Mouse (Mus musculus): Measurements from ENCODE around the gene Krtap3-1. TPM values are rescaled to one million over a fixed set of nuclear protein-coding genes. Genes with fewer than 3 reads are reported as not detected.

The Krtap3-1 gene
- polyA plus RNA-seq (2015; fragmentation: Nextera tagmentation; extraction: Ambion mirVana) = not detected in 2 replicates

DNA sequence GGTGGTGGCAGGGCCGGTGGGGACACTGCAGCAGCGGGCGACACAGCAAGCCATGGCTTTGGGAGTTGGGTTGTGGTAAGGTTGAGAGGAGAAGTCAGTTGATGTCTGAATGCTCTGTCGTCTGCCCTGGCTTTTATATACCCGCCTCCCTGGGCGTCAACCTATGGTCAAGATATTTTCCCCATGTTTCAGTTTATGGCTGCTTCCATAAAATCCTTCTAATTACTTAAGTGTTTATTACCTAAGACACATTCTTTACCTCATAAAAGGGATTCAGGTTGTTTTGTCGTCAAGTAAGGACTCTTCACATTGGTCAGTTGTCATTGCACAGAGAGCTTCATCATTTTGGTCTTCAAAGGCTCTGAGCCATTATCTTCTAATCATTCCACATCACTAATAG lies at the start of gene Krtap3-1:
TSS of gene Krtap3-1 (minus strand) at position 101 of the 400 bp plus-strand sequence.

DNA sequence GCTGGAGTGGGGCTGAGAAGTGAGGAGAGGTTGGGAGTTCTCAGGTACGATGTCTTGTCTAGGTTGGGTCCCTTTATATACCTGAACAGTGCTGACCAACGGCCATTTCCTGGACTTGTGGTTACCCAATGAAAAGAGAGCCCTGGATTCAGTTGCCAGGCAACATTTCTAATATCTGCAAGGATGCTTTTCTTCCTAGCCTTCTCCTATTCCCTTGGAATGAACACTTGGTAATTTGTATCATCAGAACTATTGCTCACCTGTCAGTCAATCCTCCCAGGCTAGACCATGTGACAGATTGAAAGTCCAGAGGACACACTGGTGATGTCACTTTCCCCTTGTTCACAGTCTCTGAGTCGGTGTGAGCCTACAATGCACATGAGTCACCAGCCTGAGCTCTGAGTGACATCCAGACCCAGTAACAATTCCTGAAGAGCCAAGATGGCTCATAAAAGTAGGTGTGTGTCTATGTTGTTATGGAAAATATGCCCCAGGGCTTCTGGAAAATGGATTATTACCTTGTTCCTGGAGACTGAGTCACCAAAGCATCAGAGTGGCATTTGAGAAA lies 48.5 kb upstream of the Krtap3-1 start, which contains the start of gene Krtap2-4:
TSS of gene Krtap2-4 (minus strand) at position 51 of the 568 bp plus-strand sequence.

DNA sequence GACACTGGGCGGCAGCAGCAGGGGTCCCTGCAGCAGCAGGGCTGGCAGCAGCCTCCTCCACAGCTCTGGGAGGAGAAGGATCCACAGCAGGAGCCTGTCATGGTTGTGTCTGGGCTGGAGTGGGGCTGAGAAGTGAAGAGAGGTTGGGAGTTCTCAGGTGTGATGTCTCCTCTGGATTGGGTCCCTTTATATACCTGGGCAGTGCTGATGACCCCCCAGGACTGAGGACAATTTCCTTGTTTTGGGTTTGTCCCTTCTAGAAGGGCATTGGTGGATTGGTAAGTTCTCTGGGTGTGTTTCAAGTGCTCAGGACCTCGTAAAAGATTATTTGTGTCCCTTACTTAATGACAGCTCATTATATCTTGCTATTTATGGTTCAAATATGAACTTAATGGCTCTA lies 43.7 kb upstream of the Krtap3-1 start, which contains the start of gene Gm11937:
TSS of gene Gm11937 (minus strand) at position 101 of the 400 bp plus-strand sequence.

DNA sequence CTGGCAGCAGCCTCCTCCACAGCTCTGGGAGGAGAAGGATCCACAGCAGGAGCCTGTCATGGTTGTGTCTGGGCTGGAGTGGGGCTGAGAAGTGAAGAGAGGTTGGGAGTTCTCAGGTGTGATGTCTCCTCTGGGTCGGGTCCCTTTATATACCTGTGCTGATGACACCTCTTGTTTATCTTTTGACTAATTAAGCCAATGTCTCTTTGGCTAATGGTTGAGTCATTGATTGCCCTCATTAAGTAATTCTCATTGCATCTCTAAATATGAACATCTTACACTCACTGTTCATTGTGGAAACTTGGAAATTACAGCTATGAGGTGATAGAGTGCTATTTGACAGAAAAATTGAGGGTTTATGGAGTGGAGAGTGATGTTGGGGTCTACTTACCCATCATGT lies 36.8 kb upstream of the Krtap3-1 start, which contains the start of gene Gm11938:
TSS of gene Gm11938 (minus strand) at position 101 of the 400 bp plus-strand sequence.

DNA sequence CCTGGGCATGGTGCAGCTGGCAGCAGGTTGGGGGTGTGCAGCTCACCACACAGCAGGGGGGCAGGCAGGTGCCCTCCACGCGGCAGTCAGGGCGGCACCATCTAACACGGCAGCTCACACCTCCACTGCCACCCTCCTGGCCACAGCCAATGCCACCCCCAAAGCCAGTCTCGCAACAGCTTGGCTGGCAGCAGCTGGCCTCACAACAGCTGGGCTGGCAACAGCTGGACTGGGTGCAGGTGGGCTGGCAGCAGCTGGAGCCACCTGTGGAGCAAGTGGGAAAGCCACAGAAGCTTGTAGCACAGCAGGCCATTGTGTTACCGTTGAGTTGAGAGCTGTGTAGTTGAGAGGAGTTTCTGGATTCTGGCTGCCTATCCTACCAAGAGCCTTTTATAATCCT lies 31.3 kb upstream of the Krtap3-1 start, which contains the start of gene Krtap9-3:
TSS of gene Krtap9-3 (minus strand) at position 364 of the 400 bp plus-strand sequence.

DNA sequence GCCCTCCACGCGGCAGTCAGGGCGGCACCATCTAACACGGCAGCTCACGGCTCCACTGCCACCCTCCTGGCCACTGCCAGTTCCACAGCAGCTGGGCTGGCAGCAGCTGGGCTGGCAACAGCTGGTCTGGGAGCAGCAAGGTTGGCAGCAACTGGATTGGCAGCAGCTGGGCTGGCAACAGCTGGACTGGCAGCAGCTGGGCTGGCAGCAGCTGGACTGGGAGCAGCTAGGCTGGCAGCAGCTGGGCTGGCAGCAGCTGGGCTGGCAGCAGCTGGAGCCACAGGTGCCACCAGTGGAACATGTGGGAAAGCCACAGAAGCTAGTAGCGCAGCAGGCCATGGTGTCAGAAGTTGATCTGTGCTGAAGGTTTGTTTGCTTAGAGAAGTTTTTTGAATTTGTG lies 24.6 kb upstream of the Krtap3-1 start, which contains the start of gene Krtap1-3:
TSS of gene Krtap1-3 (minus strand) at position 359 of the 400 bp plus-strand sequence.

DNA sequence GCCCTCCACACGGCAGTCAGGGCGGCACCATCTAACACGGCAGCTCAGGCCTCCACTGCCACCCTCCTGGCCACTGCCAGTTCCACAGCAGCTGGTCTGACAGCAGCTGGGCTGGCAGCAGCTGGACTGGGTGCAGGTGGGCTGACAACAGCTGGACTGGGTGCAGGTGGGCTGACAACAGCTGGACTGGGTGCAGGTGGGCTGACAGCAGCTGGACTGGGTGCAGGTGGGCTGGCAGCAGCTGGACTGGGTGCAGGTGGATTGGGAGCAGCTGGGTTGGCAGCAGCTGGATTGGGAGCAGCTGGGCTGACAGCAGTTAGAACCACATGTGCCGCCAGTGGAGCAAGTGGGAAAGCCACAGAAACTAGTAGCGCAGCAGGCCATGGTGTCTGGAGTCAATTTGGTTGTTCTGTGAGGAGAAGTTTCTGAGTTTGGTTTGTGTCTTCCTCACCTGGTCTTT lies 16.8 kb upstream of the Krtap3-1 start, which contains the start of gene Krtap1-4:
TSS of gene Krtap1-4 (minus strand) at position 410 of the 460 bp plus-strand sequence.

DNA sequence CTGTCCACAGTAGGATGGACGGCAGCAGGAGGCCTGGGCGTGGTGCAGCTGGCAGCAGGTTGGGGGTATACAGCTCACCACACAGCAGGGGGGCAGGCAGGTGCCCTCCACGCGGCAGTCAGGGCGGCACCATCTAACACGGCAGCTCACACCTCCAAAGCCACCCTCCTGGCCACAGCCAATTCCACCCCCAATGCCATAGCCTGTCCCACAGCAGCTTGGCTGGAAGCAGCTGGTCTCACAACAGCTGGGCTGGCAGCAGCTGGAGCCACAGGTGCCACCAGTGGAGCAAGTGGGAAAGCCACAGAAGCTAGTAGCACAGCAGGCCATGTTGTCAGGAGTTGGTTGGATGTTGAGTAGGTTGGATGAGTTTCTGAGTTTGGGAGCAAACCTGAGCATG lies 14.2 kb upstream of the Krtap3-1 start, which contains the start of gene Krtap1-5:
TSS of gene Krtap1-5 (minus strand) at position 381 of the 400 bp plus-strand sequence.

DNA sequence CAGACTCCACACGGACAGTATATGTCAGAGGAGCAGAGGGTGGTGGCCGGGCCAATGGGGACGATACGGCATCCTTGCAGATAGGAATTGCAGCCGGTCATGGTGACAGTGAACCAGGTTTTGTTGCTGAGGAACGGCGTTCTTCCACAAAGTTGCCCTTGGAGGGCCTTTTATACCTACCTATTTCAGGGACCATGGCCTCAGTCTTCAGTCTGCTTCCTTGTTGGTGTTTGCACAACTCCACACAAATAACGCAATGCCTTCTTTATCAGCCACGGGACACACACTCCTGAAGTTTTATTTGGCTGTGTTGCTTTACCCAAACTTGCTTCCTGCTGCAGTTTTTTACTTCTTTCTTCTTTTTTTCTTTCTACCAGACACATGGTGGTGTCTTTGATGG lies 7.1 kb downstream of the Krtap3-1 start, which contains the start of gene Gm11939:
TSS of gene Gm11939 (minus strand) at position 101 of the 400 bp plus-strand sequence.

DNA sequence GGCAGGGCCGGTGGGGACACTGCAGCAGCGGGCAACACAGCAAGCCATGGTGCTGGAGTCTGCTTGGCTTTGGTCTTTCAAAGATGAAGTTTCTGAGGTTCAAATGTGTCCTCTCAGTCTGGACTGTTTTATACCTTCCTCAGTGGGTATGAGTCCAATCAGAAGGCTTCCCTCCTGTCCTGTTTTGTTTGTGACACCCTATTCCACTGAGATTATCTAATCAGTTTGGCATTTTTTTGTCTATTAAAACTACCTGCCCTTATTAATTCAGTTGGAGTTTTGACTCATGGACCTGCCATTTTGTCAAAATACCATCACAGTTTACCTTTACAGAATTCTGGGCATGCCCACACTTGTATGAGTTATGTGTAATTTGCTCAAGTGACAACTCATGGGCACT lies 9.7 kb downstream of the Krtap3-1 start, which contains the start of gene Krtap3-2:
TSS of gene Krtap3-2 (minus strand) at position 101 of the 400 bp plus-strand sequence.

DNA sequence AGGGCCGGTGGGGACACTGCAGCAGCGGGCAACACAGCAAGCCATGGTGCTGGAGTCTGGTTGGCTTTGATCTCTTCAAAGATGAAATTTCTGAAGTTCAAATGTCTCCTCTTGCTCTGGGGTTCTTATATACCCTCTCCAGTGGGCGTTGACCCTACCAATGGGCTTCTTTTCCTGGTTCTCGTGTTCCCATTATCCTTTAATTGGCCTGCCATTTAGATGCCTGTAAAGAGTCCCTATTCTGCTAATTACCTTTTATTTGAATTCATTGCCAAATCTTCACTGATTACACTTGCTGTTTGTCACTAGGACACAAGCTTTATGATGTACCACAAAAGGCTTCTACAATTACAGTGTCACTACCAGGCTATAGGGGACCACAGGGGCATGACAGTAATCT lies 15.7 kb downstream of the Krtap3-1 start, which contains the start of gene Krtap3-3:
TSS of gene Krtap3-3 (minus strand) at position 101 of the 400 bp plus-strand sequence.

DNA sequence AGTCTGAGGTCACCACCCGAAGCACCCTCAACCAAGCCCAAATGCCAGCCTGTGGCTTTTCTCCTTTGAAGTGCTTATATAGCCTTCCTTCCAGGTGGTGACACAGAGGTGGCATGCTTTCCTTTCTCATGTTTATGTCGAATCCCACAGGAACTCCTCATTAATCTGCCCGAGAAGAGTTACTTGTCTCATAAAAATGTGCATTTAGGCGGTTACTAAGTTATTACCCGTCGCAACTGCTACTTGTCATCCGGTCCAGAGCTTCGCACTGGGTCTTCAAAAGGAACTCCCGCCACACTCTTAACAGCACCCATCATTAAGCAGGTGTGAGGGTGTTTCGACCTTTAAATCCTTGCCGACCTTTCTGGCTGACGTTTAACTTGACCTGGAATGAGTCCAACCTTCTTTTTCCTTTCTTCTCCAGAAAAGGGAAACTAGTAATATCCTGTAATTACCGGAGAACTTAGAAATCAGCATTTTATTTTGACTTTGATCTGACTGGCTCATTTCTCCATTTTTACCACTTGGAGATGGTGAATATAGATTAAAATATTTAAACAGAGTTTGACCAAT lies 45.1 kb downstream of the Krtap3-1 start, which contains the start of gene Krt39:
TSS of gene Krt39 (minus strand) at position 51 of the 573 bp plus-strand sequence.

Other genes with a start within 250 kb of the Krtap3-1 start
- gene Krt25, start 243.7 kb downstream of the Krtap3-1 start, polyA plus RNA-seq (2015; fragmentation: Nextera tagmentation; extraction: Ambion mirVana) = 0.12 TPM in 1 of 2 replicates, not detected in the other
- gene Krt26, start 228.7 kb downstream of the Krtap3-1 start, polyA plus RNA-seq (2015; fragmentation: Nextera tagmentation; extraction: Ambion mirVana) = not detected in 2 replicates
- not detected in 2 replicates for gene Krt27, start 215.5 kb downstream of the Krtap3-1 start, polyA plus RNA-seq (2015; fragmentation: Nextera tagmentation; extraction: Ambion mirVana)
- gene Krt28, start 191.7 kb downstream of the Krtap3-1 start, polyA plus RNA-seq (2015; fragmentation: Nextera tagmentation; extraction: Ambion mirVana) = 0.10 TPM in 1 of 2 replicates, not detected in the other
- 13.5 and 14.5 TPM in 2 replicates for gene Krt10, start 177.3 kb downstream of the Krtap3-1 start, polyA plus RNA-seq (2015; fragmentation: Nextera tagmentation; extraction: Ambion mirVana)
- not detected in 2 replicates for gene Krt12, start 144.4 kb downstream of the Krtap3-1 start, polyA plus RNA-seq (2015; fragmentation: Nextera tagmentation; extraction: Ambion mirVana)
- gene Krt20, start 128.5 kb downstream of the Krtap3-1 start, polyA plus RNA-seq (2015; fragmentation: Nextera tagmentation; extraction: Ambion mirVana) = 71.7 and 82.2 TPM in 2 replicates
- 2.6 and 3.4 TPM in 2 replicates for gene Krt23, start 73.5 kb downstream of the Krtap3-1 start, polyA plus RNA-seq (2015; fragmentation: Nextera tagmentation; extraction: Ambion mirVana)
- not detected in 2 replicates for gene Krt39, start 45.3 kb downstream of the Krtap3-1 start, polyA plus RNA-seq (2015; fragmentation: Nextera tagmentation; extraction: Ambion mirVana)
- not detected in 2 replicates for gene Krt40, start 23.5 kb downstream of the Krtap3-1 start, polyA plus RNA-seq (2015; fragmentation: Nextera tagmentation; extraction: Ambion mirVana)
- gene Krtap3-3, start 15.8 kb downstream of the Krtap3-1 start, polyA plus RNA-seq (2015; fragmentation: Nextera tagmentation; extraction: Ambion mirVana) = not detected in 2 replicates
- not detected in 2 replicates for gene Krtap3-2, start 9.8 kb downstream of the Krtap3-1 start, polyA plus RNA-seq (2015; fragmentation: Nextera tagmentation; extraction: Ambion mirVana)
- not detected in 2 replicates for gene Gm11939, start 7.2 kb downstream of the Krtap3-1 start, polyA plus RNA-seq (2015; fragmentation: Nextera tagmentation; extraction: Ambion mirVana)
- gene Krtap1-5, start 14.4 kb upstream of the Krtap3-1 start, polyA plus RNA-seq (2015; fragmentation: Nextera tagmentation; extraction: Ambion mirVana) = 0.12 TPM in 1 of 2 replicates, not detected in the other
- gene Krtap1-4, start 17.0 kb upstream of the Krtap3-1 start, polyA plus RNA-seq (2015; fragmentation: Nextera tagmentation; extraction: Ambion mirVana) = not detected in 2 replicates
- not detected in 2 replicates for gene Krtap1-3, start 24.7 kb upstream of the Krtap3-1 start, polyA plus RNA-seq (2015; fragmentation: Nextera tagmentation; extraction: Ambion mirVana)
- not detected in 2 replicates for gene Krtap9-3, start 31.5 kb upstream of the Krtap3-1 start, polyA plus RNA-seq (2015; fragmentation: Nextera tagmentation; extraction: Ambion mirVana)
- not detected in 2 replicates for gene Gm11938, start 36.7 kb upstream of the Krtap3-1 start, polyA plus RNA-seq (2015; fragmentation: Nextera tagmentation; extraction: Ambion mirVana)
- not detected in 2 replicates for gene Gm11937, start 43.6 kb upstream of the Krtap3-1 start, polyA plus RNA-seq (2015; fragmentation: Nextera tagmentation; extraction: Ambion mirVana)
- gene Krtap2-4, start 48.2 kb upstream of the Krtap3-1 start, polyA plus RNA-seq (2015; fragmentation: Nextera tagmentation; extraction: Ambion mirVana) = not detected in 2 replicates
- gene Gm11562, start 53.8 kb upstream of the Krtap3-1 start, polyA plus RNA-seq (2015; fragmentation: Nextera tagmentation; extraction: Ambion mirVana) = not detected in 2 replicates
- gene Krtap4-1, start 61.6 kb upstream of the Krtap3-1 start, polyA plus RNA-seq (2015; fragmentation: Nextera tagmentation; extraction: Ambion mirVana) = not detected in 2 replicates
- gene Krtap4-2, start 68.5 kb upstream of the Krtap3-1 start, polyA plus RNA-seq (2015; fragmentation: Nextera tagmentation; extraction: Ambion mirVana) = not detected in 2 replicates
- gene Krtap4-7, start 77.5 kb upstream of the Krtap3-1 start, polyA plus RNA-seq (2015; fragmentation: Nextera tagmentation; extraction: Ambion mirVana) = not detected in 2 replicates
- gene Gm11555, start 83.6 kb upstream of the Krtap3-1 start, polyA plus RNA-seq (2015; fragmentation: Nextera tagmentation; extraction: Ambion mirVana) = not detected in 2 replicates
- gene Gm11563, start 92.3 kb upstream of the Krtap3-1 start, polyA plus RNA-seq (2015; fragmentation: Nextera tagmentation; extraction: Ambion mirVana) = not detected in 2 replicates
- gene Krtap4-6, start 99.3 kb upstream of the Krtap3-1 start, polyA plus RNA-seq (2015; fragmentation: Nextera tagmentation; extraction: Ambion mirVana) = not detected in 2 replicates
- gene Gm14190, start 124.1 kb upstream of the Krtap3-1 start, polyA plus RNA-seq (2015; fragmentation: Nextera tagmentation; extraction: Ambion mirVana) = not detected in 2 replicates
- gene Gm14180, start 167.7 kb upstream of the Krtap3-1 start, polyA plus RNA-seq (2015; fragmentation: Nextera tagmentation; extraction: Ambion mirVana) = not detected in 2 replicates
- not detected in 2 replicates for gene Gm11595, start 206.3 kb upstream of the Krtap3-1 start, polyA plus RNA-seq (2015; fragmentation: Nextera tagmentation; extraction: Ambion mirVana)
- gene Krtap4-8, start 214.1 kb upstream of the Krtap3-1 start, polyA plus RNA-seq (2015; fragmentation: Nextera tagmentation; extraction: Ambion mirVana) = not detected in 2 replicates
- gene Krtap4-9, start 218.6 kb upstream of the Krtap3-1 start, polyA plus RNA-seq (2015; fragmentation: Nextera tagmentation; extraction: Ambion mirVana) = not detected in 2 replicates
- gene Gm11596, start 226.8 kb upstream of the Krtap3-1 start, polyA plus RNA-seq (2015; fragmentation: Nextera tagmentation; extraction: Ambion mirVana) = not detected in 2 replicates
- not detected in 2 replicates for gene Gm11569, start 232.3 kb upstream of the Krtap3-1 start, polyA plus RNA-seq (2015; fragmentation: Nextera tagmentation; extraction: Ambion mirVana)
- not detected in 2 replicates for gene Gm11554, start 237.8 kb upstream of the Krtap3-1 start, polyA plus RNA-seq (2015; fragmentation: Nextera tagmentation; extraction: Ambion mirVana)
- not detected in 2 replicates for gene Krtap4-13, start 243.3 kb upstream of the Krtap3-1 start, polyA plus RNA-seq (2015; fragmentation: Nextera tagmentation; extraction: Ambion mirVana)
- not detected in 2 replicates for gene Gm11564, start 249.0 kb upstream of the Krtap3-1 start, polyA plus RNA-seq (2015; fragmentation: Nextera tagmentation; extraction: Ambion mirVana)